Mouse (Mus musculus): Measurements from ENCODE around the gene Cryzl2. TPM values are rescaled to one million over a fixed set of nuclear protein-coding genes. Genes with fewer than 3 reads are reported as not detected.
A peak's percentile ranks its signal among the peaks of the same experiment; 100 is the strongest.

Cryzl2 gene
- polyA plus RNA-seq, 1 experiment, result 9.1 TPM

DNA sequence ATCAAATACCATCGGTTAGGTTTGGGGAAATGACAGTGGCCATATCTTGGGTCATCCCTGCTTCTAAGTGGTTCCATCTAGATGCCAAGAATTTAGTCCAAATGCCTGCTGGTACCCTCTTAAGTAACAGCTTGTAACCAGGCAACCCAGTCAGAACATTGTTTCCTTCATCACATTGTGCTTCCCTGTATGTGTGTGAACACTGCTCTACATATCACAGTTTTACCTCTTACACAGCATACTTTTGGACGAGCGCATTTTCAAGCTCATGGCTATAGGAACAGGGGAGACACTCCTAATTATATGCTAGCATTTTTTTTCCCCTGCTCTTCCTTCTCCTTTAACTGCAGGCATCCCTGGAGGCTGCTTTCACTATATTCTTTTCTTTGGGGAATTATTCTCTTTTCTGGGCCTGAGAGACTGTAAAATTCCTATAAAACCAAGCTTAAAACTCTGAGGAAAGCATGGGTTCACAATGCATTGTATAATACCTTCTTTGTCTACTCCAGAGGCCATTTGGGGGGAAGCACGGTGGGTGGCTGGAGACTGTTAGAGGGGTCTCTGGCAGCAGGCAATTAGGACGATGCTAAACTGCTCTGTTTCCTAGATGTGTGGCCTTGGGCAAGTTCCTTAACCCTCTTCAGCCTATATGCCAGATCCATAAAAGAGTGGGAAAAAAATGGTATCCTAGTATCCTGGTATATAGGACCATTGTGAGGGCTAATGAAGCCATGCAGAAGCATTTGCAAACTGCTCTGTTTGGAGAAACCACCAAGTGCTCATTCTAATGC, 5.4 kb upstream of the Cryzl2 start:
- DNase-seq (ENCODE audit: low read depth), result peak; percentile 92
- TF ChIP-seq POLR2A (IDR thresholded peaks at IDR 0.05; ENCODE audit: borderline replicate concordance, extremely low read depth, insufficient read depth, insufficient read length, poor library complexity, severe bottlenecking) (no peak), CTCF (IDR thresholded peaks at IDR 0.05; ENCODE audit: borderline replicate concordance, extremely low read depth, insufficient read depth, insufficient read length) (no peak)

DNA sequence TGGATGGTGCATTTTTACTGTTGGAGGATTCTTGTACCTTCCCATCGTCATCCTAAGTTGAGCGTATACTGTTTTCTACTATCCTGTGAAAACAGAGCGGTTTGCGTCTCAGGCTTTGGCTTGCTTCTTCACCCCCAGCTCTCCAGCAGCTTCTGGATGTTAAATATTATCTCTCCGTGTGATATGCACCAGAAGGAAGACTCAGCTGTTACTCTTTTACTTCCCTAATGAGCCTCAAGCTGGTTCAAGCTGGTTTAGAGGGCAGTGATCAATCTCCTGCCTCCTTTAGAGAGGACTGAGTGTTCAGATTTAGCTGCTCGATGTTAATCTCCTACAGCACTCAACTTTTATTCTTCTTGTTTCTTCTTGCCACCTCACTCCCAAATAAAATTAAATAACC, 3.5 kb upstream of the Cryzl2 start:
- TF ChIP-seq CTCF (IDR thresholded peaks at IDR 0.05; ENCODE audit: borderline replicate concordance, extremely low read depth, insufficient read depth, insufficient read length) (no peak), POLR2A (IDR thresholded peaks at IDR 0.05; ENCODE audit: borderline replicate concordance, extremely low read depth, insufficient read depth, insufficient read length, poor library complexity, severe bottlenecking) (no peak)
- no peak for DNase-seq (ENCODE audit: low read depth)

DNA sequence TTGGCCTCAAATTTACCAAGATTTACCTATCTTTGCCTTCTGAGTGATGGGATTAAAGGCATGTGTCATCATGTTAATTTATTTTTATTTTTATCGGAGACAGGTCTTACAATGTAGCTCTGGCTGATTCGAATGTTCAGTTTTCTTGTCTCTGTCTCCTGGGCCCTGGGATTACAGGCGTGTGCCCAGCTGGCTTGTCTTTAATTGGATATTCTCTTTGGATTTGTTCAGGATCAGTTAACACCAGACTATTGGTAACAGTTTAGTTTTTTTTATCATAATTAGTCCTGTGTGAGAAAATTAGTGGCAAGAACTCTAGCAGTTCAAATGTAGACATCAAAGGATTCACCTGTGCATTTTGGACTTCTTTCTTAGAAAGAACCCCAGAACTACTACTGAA, 588 bp upstream of the Cryzl2 start:
- TF ChIP-seq POLR2A (IDR thresholded peaks at IDR 0.05; ENCODE audit: borderline replicate concordance, extremely low read depth, insufficient read depth, insufficient read length, poor library complexity, severe bottlenecking), result no peak
- TF ChIP-seq CTCF (IDR thresholded peaks at IDR 0.05; ENCODE audit: borderline replicate concordance, extremely low read depth, insufficient read depth, insufficient read length), result no peak
- peak; percentile 57 for DNase-seq (ENCODE audit: low read depth)

DNA sequence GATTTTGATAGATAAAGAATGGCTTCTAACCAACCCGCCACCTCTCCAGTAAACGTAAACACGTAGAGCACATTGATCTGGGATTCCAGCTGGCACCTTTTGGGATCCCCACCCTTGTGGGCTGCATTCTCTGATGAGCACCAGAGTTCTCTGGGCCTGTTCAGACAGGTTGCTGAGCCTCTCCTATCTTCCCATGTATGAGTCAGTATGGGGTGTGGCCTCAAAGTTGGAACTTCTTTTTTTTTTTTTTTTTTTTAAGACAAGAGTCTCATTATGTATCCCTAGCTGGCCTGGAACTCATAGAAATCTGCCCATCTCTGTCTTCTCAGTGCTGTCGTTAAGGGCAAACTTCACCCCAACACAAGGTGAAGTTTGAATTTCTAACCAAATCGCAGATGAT, 1.5 kb downstream of the Cryzl2 start:
- TF ChIP-seq CTCF (IDR thresholded peaks at IDR 0.05; ENCODE audit: borderline replicate concordance, extremely low read depth, insufficient read depth, insufficient read length) (no peak), POLR2A (IDR thresholded peaks at IDR 0.05; ENCODE audit: borderline replicate concordance, extremely low read depth, insufficient read depth, insufficient read length, poor library complexity, severe bottlenecking) (no peak)
- DNase-seq (ENCODE audit: low read depth), result no peak

DNA sequence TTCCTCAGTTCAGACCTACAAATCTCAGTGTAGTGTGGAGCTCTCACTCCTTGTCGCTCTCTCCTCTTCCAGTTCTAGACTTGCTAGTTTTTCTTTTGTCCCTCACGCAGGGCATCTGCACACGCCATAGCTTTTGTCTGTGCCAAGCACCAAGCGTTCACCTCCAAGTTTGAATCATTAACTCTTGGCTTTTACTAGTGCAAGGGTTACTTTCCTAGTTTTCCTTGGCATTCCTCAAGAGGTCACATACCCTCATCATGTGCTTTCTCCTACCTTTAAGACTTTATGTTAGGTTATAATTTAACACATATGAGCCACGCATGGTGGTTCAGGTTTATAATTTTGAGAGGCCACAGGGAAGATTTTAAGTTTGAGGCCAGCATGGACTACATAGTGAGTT, 2.9 kb downstream of the Cryzl2 start:
- no peak for DNase-seq (ENCODE audit: low read depth)
- TF ChIP-seq CTCF (IDR thresholded peaks at IDR 0.05; ENCODE audit: borderline replicate concordance, extremely low read depth, insufficient read depth, insufficient read length), result no peak
- TF ChIP-seq POLR2A (IDR thresholded peaks at IDR 0.05; ENCODE audit: borderline replicate concordance, extremely low read depth, insufficient read depth, insufficient read length, poor library complexity, severe bottlenecking), result no peak

DNA sequence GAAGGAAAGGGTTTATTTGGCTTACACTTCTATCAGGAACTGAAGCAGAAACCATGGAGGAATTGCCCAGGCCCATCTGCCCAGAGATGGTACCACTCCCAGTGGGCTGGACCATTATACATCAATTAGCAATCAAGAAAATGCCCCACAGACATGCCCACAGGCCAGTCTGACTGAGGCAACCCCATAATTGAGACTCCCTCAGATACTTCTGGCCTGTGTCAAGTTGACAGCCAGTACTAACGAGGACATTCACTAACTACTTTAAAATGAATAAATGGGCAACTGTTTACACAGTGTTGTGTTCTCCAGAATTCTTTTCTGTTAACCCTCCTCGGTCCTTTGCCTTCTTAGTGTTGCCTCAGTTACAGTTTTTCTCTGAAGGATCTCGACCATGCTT, 4.0 kb downstream of the Cryzl2 start:
- TF ChIP-seq CTCF (IDR thresholded peaks at IDR 0.05; ENCODE audit: borderline replicate concordance, extremely low read depth, insufficient read depth, insufficient read length) (no peak), POLR2A (IDR thresholded peaks at IDR 0.05; ENCODE audit: borderline replicate concordance, extremely low read depth, insufficient read depth, insufficient read length, poor library complexity, severe bottlenecking) (no peak)
- DNase-seq (ENCODE audit: low read depth), result no peak

DNA sequence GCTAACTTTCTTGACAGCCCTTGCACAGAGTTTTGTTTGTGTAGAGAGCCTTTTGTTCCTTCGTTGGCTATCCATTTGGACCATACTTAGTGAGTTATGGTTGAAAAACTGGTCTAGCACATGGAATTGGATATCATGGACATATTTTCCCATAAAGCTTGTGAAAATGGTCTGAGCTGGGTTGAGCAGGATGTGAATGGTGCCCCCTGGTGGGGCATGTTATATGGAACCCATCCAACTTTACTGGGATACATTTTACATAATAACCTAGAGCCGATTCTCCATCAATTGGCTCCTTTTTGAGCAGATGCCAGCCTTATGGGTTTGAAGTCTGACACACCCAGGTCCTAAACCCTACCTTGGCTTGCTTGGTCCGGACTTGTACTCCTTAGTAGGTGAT, 6.8 kb downstream of the Cryzl2 start:
- no peak for DNase-seq (ENCODE audit: low read depth)

DNA sequence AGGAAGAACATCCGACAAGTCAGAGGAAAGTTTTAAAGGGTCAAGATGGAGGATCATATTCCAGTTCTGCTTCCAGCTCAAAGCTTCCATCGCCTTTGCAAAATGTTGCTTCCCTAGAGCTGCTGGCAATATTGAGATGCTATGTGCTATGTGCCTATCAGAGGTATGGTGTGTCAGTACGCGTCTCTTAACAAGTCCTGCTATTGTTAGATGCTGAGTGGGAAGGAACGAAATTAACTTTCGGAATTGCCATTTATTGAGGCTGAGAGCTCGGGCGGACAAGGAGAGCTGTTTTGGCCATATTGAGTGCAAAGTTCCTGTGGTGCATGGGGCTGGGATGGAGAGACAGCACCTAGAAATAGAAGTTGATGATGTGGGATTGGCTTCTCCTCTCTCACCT, 9.5 kb downstream of the Cryzl2 start:
- TF ChIP-seq CTCF (IDR thresholded peaks at IDR 0.05; ENCODE audit: borderline replicate concordance, extremely low read depth, insufficient read depth, insufficient read length) (no peak), POLR2A (IDR thresholded peaks at IDR 0.05; ENCODE audit: borderline replicate concordance, extremely low read depth, insufficient read depth, insufficient read length, poor library complexity, severe bottlenecking) (no peak)
- DNase-seq (ENCODE audit: low read depth), result no peak

More for the DNA sequence above, 6.8 kb downstream of the Cryzl2 start:
- TF ChIP-seq CTCF (IDR thresholded peaks at IDR 0.05; ENCODE audit: borderline replicate concordance, extremely low read depth, insufficient read depth, insufficient read length) (peak; percentile 53; the same call in 1 of the 2 replicates), POLR2A (IDR thresholded peaks at IDR 0.05; ENCODE audit: borderline replicate concordance, extremely low read depth, insufficient read depth, insufficient read length, poor library complexity, severe bottlenecking) (no peak)

DNA sequence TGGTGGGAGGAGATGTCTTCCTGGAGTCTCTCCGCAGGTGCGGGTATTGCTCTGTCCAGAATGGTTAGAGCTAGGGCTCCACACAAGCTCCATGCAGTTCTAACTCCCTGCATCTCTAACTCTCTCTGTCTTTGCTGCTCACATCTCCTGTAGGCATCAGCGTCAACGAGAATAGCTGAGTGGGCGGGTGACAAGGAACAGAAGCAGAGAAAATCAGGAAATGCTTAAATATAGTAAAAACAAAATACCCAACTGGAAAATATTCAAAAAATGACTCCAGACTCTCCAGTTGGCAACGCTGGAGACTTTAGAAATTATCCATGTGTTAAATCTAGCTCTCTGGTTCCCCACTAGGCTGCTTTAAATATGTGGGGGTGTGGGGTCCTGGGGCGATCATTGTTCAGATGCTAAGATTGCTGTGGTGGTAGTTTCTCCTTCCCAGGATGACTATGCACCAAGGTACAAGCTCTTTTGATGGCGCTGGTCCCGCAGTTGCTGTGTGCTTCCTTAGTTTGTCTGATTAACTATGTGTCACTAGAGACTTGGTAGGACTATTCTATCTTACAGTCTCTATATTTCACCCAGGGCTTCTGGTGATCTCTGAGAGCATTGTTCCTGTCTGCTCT, 12.5 kb downstream of the Cryzl2 start:
- no peak for TF ChIP-seq CTCF (IDR thresholded peaks at IDR 0.05; ENCODE audit: borderline replicate concordance, extremely low read depth, insufficient read depth, insufficient read length)
- no peak for TF ChIP-seq POLR2A (IDR thresholded peaks at IDR 0.05; ENCODE audit: borderline replicate concordance, extremely low read depth, insufficient read depth, insufficient read length, poor library complexity, severe bottlenecking)
- no peak for DNase-seq (ENCODE audit: low read depth)

DNA sequence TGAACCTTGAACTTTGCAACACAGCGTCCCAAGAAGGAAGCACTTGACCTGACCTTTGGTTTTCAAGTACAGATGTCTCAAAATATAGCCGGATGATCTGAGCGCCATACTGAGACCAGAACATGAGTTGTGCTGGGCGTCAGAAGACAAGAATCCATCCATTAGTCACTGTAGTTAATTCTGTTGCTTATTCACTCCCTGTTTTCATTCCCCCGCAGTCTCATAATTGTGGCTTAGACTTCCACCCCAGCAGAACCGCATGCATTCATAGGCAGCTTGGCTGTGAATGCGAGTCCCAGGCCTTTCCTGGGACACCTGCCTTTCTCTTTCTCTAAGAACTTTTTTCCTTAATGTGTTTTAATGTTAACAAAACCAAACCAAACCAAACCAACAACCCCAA, 14.3 kb downstream of the Cryzl2 start:
- DNase-seq (ENCODE audit: low read depth), result no peak
- TF ChIP-seq POLR2A (IDR thresholded peaks at IDR 0.05; ENCODE audit: borderline replicate concordance, extremely low read depth, insufficient read depth, insufficient read length, poor library complexity, severe bottlenecking), result no peak
- TF ChIP-seq CTCF (IDR thresholded peaks at IDR 0.05; ENCODE audit: borderline replicate concordance, extremely low read depth, insufficient read depth, insufficient read length), result no peak

DNA sequence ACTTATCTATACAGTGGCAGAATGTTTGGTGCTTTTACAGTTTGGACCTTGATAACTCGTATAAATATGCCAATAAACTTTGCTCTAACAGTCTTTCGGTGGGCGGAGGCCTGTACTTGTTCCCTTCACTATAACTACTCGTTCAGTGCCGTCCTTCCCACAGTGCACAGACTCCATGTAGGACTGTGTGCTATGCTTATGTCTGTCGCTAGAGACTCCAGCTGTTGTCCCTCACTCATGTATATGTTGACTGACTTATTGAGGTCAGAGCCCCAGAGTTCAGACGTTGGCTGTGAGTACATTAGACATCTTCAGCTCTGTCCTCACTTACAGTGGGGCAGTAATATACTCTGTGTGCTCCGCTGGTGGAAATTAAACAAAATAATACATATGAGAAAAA, 16.5 kb downstream of the Cryzl2 start:
- TF ChIP-seq POLR2A (IDR thresholded peaks at IDR 0.05; ENCODE audit: borderline replicate concordance, extremely low read depth, insufficient read depth, insufficient read length, poor library complexity, severe bottlenecking) (no peak), CTCF (IDR thresholded peaks at IDR 0.05; ENCODE audit: borderline replicate concordance, extremely low read depth, insufficient read depth, insufficient read length) (no peak)
- no peak for DNase-seq (ENCODE audit: low read depth)

DNA sequence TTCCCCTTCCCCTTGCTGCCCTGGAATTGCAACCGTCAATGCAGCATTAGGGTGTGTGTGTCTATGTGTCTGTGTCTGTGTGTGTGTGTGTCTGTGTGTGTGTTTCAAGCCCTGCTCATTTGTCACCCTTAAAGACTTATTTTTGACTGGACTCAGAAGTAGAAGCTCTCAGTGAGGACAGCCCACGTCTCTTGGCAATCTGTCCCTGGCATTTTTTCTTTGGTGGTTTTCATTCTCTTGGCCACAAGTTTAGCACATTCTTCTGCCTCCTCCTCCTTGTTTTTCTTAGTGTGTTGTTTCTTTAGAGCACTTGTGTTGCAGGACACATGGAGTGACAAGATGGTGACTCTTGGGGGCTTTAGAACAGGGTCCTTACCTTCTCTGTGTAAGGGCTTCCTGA, 17.9 kb downstream of the Cryzl2 start:
- no peak for DNase-seq (ENCODE audit: low read depth)
- TF ChIP-seq CTCF (IDR thresholded peaks at IDR 0.05; ENCODE audit: borderline replicate concordance, extremely low read depth, insufficient read depth, insufficient read length) (no peak), POLR2A (IDR thresholded peaks at IDR 0.05; ENCODE audit: borderline replicate concordance, extremely low read depth, insufficient read depth, insufficient read length, poor library complexity, severe bottlenecking) (no peak)
